Mouse (Mus musculus): ENCODE results near the gene Csmd2.

- TF ChIP-seq CTCF (conservative IDR thresholded peaks at IDR 0.05; ENCODE audit: insufficient read depth, insufficient read length, low read depth, low read length) (no peak), POLR2A (IDR thresholded peaks at IDR 0.05; ENCODE audit: low read depth, low read length) (no peak)
Observed at GRCm38 (mm10) chr4:128422486-128422885, 434.8 kb downstream of the Csmd2 start.
